Mouse (Mus musculus) gastrocnemius, postnatal 25 days (tissue): ENCODE results near the gene Rgs19. TPM values are rescaled to one million over a fixed set of nuclear protein-coding genes. Genes with fewer than 3 reads are reported as not detected.

ENCODE experiments used
- DNase-seq: peaks from one replicate; pipeline ENCODE4 v3.0.0; 2022
- long read RNA-seq, 2 experiments: library from polyadenylated mRNA; stranded (forward); transcript quantifications; one replicate each; pipeline ENCODE4 v2.0.0; 2021
- total RNA-seq, 2 experiments: library from RNA; stranded (reverse); gene quantifications; 1 replicate in 1 of 2; 2 replicates in 1 of 2; pipeline ENCODE4 v1.2.3; 2021

Gene Rgs19
- total RNA-seq: 1 to 10 TPM; 2.6 to 6.1 TPM
- long read RNA-seq, experiment 1, partial matches to known transcripts: 0 of 8 reads
- long read RNA-seq, experiment 1, other reads (novel, unspliced or antisense): 1 of 8 reads
- long read RNA-seq, experiment 2, partial matches to known transcripts: 0 of 3 reads
- long read RNA-seq, experiment 2, other reads (novel, unspliced or antisense): 1 of 3 reads

- DNase-seq: peak; percentile 83
These were observed at the start of gene Rgs19 for GRCm38 (mm10) chr2:181693339-181694280. Gene Rgs19 (minus strand): TSS chr2:181693977.

DNA sequence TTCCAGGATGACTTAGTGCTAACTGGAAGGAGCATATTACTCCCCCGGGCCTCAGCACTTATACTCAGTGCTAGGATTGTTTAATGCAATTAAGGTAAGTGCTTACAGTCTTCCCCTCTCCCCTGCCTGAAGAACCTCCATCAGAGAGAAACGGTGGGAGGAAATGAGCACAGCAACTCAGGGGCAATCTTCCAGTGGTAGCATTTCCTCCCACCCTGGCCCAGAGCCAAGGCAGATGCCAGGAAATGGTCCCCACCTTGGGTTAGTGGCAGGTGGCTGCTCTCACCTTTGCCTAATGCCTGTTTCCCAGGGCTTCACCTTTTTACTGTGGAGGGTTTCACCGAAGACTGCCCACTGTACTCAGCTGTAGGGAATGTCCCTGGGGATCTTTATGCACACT, 36.3 kb upstream of the Rgs19 start:
- no peak for DNase-seq

DNA sequence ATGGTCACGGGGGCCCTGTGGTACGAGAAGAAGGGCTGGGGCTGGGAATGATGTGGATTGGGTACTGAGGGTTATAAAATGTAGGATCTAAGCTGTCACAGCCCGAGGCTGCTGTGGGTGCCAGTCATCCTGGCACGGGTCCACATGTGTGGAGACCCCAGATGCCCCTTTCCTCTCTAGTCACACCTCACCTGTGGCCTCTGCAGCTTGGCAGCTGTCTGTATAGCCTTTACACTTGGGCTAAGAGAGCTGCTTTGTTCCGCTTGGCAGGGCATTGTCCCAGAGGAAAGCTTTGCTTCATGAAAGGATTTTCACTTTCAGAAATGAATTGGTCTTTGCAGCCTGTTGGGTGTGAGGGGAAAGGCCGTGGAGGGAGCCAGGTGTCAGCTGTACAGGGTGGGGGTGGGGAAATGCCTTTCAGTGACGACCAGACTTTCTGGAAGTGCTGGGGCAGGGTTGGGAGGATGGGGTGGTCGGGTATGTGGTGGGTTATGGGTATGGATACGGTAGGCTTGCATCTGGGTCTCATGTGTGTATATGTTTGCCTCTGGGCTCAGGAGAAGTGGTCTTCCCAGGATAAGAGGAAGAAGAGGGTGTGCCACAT, 34.0 kb upstream of the Rgs19 start:
- DNase-seq: no peak

DNA sequence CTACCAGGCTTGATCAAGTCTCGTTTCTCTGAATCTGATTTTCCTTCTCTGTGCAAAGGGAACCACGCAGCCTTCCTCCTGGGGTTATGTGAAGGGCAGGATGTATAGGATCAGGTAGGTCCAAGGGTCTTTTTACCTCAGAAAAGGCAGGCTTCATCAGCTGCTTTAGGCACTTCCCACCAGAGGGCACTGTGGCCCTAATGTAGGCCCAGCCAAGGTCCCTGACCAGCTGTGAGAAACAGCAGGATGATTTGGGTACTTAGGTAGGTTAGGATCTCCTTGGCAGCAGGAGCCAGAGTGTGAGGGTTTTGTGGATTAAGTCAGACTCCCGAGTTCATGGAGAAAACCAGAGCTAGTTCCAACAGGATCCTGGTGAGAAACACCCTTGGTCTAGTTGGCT, 28.4 kb upstream of the Rgs19 start:
- DNase-seq: no peak

GRCm38 (mm10) chr2:181721200-181721599, 27.4 kb upstream of the Rgs19 start:
- DNase-seq: no peak

- DNase-seq: no peak
These were observed 26.3 kb upstream of the Rgs19 start for GRCm38 (mm10) chr2:181720061-181720460.

GRCm38 (mm10) chr2:181716991-181717390, 23.2 kb upstream of the Rgs19 start:
- DNase-seq: no peak

- DNase-seq: no peak
These were observed 21.6 kb upstream of the Rgs19 start for GRCm38 (mm10) chr2:181715382-181715781.

GRCm38 (mm10) chr2:181714903-181715326, 21.1 kb upstream of the Rgs19 start, which contains the start of gene Oprl1:
Gene Oprl1 (plus strand): TSS chr2:181715016.
- DNase-seq: no peak

GRCm38 (mm10) chr2:181713749-181714148, 20.0 kb upstream of the Rgs19 start:
- no peak for DNase-seq

- DNase-seq: no peak
These were observed 12.9 kb upstream of the Rgs19 start for GRCm38 (mm10) chr2:181706668-181707067.

DNA sequence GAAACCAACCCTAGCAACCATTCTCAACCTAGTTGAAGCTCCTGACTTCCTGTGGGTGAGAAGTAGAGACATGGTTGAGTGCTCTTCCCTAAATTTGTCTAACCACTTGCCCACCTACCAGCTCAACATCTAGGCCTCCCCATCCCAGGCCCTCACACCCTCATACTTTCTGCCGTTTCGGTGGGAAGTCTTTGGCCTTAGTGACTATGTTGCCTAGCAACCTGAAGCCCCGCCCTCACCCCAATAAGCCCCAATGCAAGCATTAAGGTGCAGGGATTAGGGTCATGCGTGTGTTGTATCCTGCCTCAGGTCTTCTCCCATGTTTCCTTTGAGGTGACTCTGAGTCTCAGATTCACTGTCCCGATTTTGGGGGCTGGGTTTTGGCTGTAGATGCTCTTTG, 4.5 kb upstream of the Rgs19 start, which contains the start of gene Lkaaear1:
Gene Lkaaear1, minus strand, starts transcription at position 202 of the 400 bp plus-strand sequence.
- no peak for DNase-seq

DNA sequence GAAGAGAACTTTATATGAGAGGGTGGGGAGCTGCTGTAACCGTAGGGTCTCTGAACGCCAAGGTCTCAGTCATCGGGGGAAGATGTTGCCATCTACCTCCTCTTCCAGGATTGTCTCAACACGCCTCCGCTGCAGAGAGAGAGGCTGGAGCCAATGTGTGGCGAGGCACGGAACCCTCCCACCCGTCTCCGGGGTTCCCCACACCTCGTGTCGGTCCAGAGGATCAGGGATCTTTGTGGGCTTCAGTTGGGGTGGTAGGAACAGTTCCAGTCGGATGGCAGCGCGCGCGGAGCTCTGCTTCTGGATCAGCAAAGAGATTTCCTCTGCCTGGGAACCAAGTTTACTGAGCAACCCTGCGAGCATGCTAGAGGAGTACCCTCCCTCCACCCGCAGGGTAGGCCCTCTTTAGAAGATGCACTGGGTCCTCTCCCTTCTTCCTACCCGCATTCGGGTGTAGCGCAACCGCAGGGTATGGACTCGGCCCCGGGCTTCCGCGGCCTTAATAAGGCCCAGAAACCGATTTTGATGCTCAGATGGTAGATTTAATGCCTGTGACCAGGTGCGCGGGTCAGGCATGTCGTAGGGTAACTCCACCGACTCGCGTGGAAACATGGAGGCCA, 3.1 kb upstream of the Rgs19 start:
- no peak for DNase-seq

DNA sequence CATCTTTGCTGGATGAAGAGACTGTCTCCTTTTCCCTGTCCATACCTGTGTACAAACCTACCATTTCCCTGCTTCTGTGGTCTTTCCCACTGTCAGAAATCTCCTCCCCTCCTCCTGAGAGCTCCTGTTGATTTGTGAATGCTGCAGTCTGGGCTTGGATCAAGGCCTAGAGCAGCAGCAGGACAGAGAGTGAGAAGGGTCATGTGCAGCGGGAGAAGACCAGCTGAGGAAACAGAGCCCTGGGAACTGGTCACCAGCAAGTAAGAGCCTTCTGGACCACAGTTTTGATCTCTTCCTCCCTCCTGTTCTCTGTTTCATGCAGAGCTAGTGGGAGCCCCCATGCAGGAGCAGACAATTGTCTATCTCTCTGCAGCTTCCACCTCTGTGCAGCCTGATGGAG, 2.0 kb upstream of the Rgs19 start:
- DNase-seq: no peak

DNA sequence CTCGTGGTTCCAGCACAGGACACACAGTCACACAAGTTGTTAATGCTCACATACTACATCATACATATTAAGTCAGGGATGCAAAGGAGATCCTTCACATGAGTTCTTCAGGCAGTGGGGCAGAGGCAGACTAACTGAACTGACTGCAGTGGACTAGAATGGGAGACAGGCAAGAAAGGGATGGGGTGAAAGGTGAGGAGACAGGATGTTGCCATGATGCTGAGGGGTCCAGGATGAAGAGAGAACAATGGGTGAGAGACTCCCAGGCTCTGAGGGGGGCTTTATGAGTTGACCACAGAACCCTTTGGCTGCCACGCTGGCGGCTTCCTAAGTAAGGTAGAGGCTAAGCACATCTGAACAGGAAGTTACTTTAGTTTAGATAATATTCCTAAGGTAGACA, 804 bp upstream of the Rgs19 start:
- no peak for DNase-seq

GRCm38 (mm10) chr2:181692304-181692703, 1.5 kb downstream of the Rgs19 start:
- no peak for DNase-seq

DNA sequence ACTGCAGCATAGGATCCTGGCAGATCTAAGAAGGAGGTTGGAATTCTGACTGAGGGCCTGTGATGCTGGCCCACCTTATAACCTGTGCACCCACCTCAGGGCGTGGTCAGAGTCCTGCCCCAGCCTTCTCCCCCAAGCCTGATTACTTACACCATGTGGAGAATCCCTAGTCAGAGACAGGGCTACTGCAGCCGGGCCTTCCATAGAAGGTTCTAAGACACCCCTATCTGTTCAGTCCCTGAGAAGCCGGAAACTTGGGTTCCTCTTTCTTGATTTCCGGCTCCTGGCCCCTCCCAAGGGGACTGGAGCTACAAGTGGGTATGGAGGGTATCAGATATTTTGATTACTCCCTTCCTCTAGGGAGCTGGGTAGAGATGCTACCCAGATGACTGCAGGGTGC, 2.2 kb downstream of the Rgs19 start:
- no peak for DNase-seq

DNA sequence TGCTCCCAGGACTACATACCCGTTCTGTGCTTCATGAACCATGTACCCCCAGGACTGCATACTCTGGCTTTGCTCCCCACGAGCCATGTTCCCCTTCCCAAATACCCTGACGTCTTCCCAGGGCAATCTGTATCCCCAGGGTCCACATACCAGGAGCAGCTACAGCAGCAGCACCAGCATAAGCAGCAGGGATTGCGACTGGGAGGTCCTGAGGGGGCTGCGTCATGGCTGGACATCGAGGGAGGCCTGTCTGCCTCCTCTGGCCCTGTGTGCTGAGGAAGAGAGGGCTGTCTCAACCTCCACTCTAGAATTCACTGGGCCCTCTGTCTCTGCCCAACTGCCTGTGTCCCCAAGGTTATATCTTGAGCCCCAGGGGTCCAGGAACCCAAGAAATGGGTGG, 2.7 kb downstream of the Rgs19 start:
- DNase-seq: no peak

- no peak for DNase-seq
These were observed 4.2 kb downstream of the Rgs19 start for GRCm38 (mm10) chr2:181689466-181690160.

DNA sequence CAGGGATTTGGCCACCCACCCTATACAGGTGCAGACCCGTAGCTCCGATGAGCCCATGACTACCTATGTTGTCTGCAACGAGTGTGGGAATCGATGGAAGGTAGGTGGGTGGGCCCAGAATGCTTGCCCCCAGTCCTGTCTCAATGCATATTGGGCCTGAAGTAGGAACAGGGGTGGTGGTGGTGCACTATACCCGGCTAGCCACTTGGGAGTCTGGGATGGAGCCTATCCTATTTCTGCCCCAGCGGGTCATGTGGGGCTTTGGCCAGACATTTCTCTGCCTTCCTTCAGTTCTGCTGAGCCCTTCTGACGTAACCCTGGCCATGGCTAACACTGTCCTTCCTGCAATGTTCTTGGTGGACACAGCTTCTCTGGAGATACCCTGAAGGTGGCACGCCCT, 6.2 kb downstream of the Rgs19 start:
- DNase-seq: no peak

DNA sequence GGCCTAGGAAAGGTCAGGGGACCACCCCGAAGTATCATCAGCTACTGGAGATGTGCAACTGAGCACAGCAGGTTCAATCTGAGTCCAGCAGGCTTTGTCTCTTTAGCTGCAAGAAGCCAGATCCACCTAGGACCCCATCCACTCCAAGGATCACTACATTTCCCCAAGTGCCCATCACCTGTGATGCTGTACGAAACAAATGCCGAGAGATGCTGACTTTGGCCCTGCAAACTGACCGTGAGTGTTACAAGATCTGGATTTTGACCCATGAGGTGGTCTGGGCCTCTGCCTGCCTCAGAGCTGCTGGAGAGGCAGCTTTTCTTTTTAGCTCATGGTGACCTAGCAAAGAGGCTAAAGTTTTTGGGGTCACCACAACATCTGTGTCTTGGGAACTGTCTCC, 8.1 kb downstream of the Rgs19 start:
- no peak for DNase-seq

- DNase-seq: no peak
These were observed 9.1 kb downstream of the Rgs19 start for GRCm38 (mm10) chr2:181684713-181685112.
